Mouse (Mus musculus) heart, postnatal 4 days (tissue): ENCODE results near the gene Mrnip. TPM values are rescaled to one million over a fixed set of nuclear protein-coding genes. Genes with fewer than 3 reads are reported as not detected.

Experiments used
- microRNA-seq, 2 experiments: library from miRNA; unstranded; fragments of <30 nt; microRNA quantifications; one replicate each; pipeline ENCODE4 v1.2.0; 2021 to 2022
- total RNA-seq, 2 experiments: library from RNA; stranded (reverse); gene quantifications; 2 replicates each; pipeline ENCODE4 v1.2.3; 2021

Gene Mrnip
- total RNA-seq, 2 experiments from 2014 or later = 7.7 to 8.0 TPM

Small RNA genes within 50 kb of the gene (microRNA-seq; reads per million reads assigned to microRNA genes)
- gene Mir6919 = 0 to 0.35 reads per million in 2 experiments

Other genes starting within 250 kb of the Mrnip start
- 10 to 100 TPM; 39.1 to 45.1 TPM for gene Rnf130, start 149.1 kb upstream of the Mrnip start, total RNA-seq
- gene Tbc1d9b, start 43.0 kb upstream of the Mrnip start, total RNA-seq = 10 to 100 TPM; 40.6 to 42.4 TPM
- 100 to 1,000 TPM; 178 to 180 TPM for gene Sqstm1, start 36.4 kb downstream of the Mrnip start, total RNA-seq
- 100 to 1,000 TPM; 117 to 120 TPM for gene Mgat4b, start 36.4 kb downstream of the Mrnip start, total RNA-seq
- gene Ltc4s, start 64.2 kb downstream of the Mrnip start, total RNA-seq = 1 to 10 TPM; 2.0 to 2.7 TPM
- gene Maml1, start 117.9 kb downstream of the Mrnip start, total RNA-seq = 10 to 100 TPM; 19.6 to 20.2 TPM
- gene Canx, start 151.2 kb downstream of the Mrnip start, total RNA-seq = 100 to 1,000 TPM; 322 to 335 TPM
- not detected for gene Cby3, start 180.0 kb downstream of the Mrnip start, total RNA-seq
- gene Hnrnph1, start 202.5 kb downstream of the Mrnip start, total RNA-seq = 100 to 1,000 TPM; 191 to 216 TPM